Mouse (Mus musculus): ENCODE measurements at regions not wholly inside any gene's neighbourhood (a gene's known extent, or its start where the extent isn't known, plus 50 kb on each side); places are given as distances from the start of the nearest gene placed in this dataset.
"Not testable (repeated sequence)": the region's sequence is repeated elsewhere in the genome, so short reads cannot be mapped to it uniquely, and the experiment has no call there.

DNA sequence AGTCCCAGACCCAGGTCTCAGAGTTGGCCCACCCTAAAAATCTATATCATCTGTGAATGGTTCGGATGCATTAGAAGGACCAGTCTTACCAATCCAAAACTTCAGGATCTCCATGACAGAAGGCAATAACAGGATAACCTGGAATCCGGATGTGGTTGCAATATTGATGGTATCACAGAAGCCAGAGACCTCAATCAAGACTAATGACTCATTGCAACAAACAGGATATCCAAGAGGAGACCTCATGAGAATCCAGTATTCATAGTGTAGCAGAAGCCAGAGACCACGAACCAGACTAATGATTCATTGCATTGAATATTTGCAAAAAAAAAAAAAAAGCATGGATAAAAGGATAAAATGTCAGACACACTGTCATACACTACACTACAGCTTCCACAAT lies 212.7 kb upstream of the Atp10a start:
- Histone ChIP-seq H3K4me1 (ENCODE audit: insufficient read depth, low read length) (no peaks in the 10 kb centered on the region), H3K36me3 (ENCODE audit: insufficient read depth, low read length) (no peaks in the 10 kb centered on the region), H3K9me3 (ENCODE audit: low read length) (no peaks in the 10 kb centered on the region), H3K4me3 (ENCODE audit: low read length) (no peak overlapping the region), H3K9ac (replicated peaks; ENCODE audit: low read length) (no peak overlapping the region), H3K27me3 (ENCODE audit: insufficient read depth, low read length) (no peaks in the 10 kb centered on the region), H3K4me2 (ENCODE audit: low read depth, low read length) (no peak overlapping the region), H3K27ac (no peak overlapping the region)
- TF ChIP-seq CTCF (IDR thresholded peaks at IDR 0.05; ENCODE audit: low read depth) = no peak
- DNase-seq (ENCODE audit: low spot score) = no peak
- WGBS = 93% methylated on average over 3 of the region's 3 CpGs
- ATAC-seq = no peak

DNA sequence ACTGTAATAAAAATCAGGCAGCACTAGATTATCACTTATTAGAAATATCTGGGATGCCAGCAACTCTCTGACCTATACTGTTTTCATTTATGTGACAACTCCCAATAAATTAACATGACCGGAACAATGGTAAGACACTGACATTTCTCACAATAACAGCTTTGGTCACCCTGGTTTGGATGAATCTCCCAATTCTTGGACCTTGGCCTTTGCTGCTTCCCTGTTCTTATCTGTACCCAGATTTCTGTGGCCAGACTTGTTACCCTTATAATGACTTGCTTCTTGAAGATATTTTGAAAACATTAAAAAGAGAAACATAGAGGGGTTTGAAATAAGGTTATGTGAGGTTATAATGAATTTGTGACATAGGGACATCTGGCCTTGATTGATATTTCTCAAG lies 210.2 kb upstream of the Atp10a start:
- ATAC-seq (no peak), DNase-seq (ENCODE audit: low spot score) (no peak)
- Histone ChIP-seq H3K4me1 (ENCODE audit: insufficient read depth, low read length) (no peaks in the 10 kb centered on the region), H3K9ac (replicated peaks; ENCODE audit: low read length) (no peak overlapping the region), H3K27ac (no peak overlapping the region), H3K9me3 (ENCODE audit: low read length) (no peaks in the 10 kb centered on the region), H3K4me2 (ENCODE audit: low read depth, low read length) (no peak overlapping the region), H3K27me3 (ENCODE audit: insufficient read depth, low read length) (no peaks in the 10 kb centered on the region), H3K36me3 (ENCODE audit: insufficient read depth, low read length) (no peaks in the 10 kb centered on the region), H3K4me3 (ENCODE audit: low read length) (no peak overlapping the region)
- WGBS = 94% methylated on average over 1 of the region's 1 CpGs
- TF ChIP-seq CTCF (IDR thresholded peaks at IDR 0.05; ENCODE audit: low read depth) = no peak

- H3K4me1 ChIP-seq (ENCODE audit: insufficient read depth, low read length) = no peaks in the 10 kb centered on the region
- no peaks in the 10 kb centered on the region for H3K36me3 ChIP-seq (ENCODE audit: insufficient read depth, low read length)
- no peak overlapping the region for H3K4me2 ChIP-seq (ENCODE audit: low read depth, low read length)
- H3K27me3 ChIP-seq (ENCODE audit: insufficient read depth, low read length) = no peaks in the 10 kb centered on the region
- H3K4me3 ChIP-seq (ENCODE audit: low read length) = no peak overlapping the region
- ATAC-seq (no peak), DNase-seq (ENCODE audit: low spot score) (no peak)
- H3K9ac ChIP-seq (replicated peaks; ENCODE audit: low read length) = no peak overlapping the region
- no peak overlapping the region for H3K27ac ChIP-seq
- no peaks in the 10 kb centered on the region for H3K9me3 ChIP-seq (ENCODE audit: low read length)
- no peak for TF ChIP-seq CTCF (IDR thresholded peaks at IDR 0.05; ENCODE audit: low read depth)
Observed at GRCm38 (mm10) chr7:58446261-58446660, 209.7 kb upstream of the Atp10a start.

- no peak overlapping the region for H3K4me2 ChIP-seq (ENCODE audit: low read depth, low read length)
- no peak for TF ChIP-seq CTCF (IDR thresholded peaks at IDR 0.05; ENCODE audit: low read depth)
- DNase-seq (ENCODE audit: low spot score) (no peak), ATAC-seq (no peak)
- H3K36me3 ChIP-seq (ENCODE audit: insufficient read depth, low read length) = no peaks in the 10 kb centered on the region
- no peak overlapping the region for H3K27ac ChIP-seq
- 72% methylated on average over 3 of the region's 3 CpGs for WGBS
- H3K4me3 ChIP-seq (ENCODE audit: low read length) = no peak overlapping the region
- H3K27me3 ChIP-seq (ENCODE audit: insufficient read depth, low read length) = no peaks in the 10 kb centered on the region
- no peaks in the 10 kb centered on the region for H3K4me1 ChIP-seq (ENCODE audit: insufficient read depth, low read length)
- H3K9ac ChIP-seq (replicated peaks; ENCODE audit: low read length) = no peak overlapping the region
- H3K9me3 ChIP-seq (ENCODE audit: low read length) = no peaks in the 10 kb centered on the region; the same call in 1 of the 2 replicates
Observed at GRCm38 (mm10) chr7:58448727-58449126, 207.2 kb upstream of the Atp10a start.

DNA sequence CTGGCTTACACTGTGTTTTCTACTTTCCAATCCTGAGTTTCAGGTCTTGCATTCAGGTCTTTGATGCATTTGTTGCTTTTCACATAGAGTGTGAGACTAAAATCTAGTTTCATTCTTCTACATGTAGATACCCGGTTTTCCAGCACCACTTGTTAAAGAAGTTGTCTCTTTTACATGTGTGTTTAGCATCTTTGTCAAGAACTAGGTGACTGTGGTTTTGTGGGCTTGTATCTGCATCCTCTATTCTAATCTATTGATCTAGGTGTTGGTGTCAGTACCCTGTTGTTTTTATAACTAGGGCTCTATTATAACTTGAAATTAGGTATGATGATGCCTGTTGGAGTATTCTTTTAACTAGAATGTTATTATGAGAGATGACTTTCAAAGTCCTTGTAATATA lies 204.0 kb upstream of the Atp10a start:
- DNase-seq (ENCODE audit: low spot score) = no peak
- 75% methylated on average over 1 of the region's 1 CpGs for WGBS
- TF ChIP-seq CTCF (IDR thresholded peaks at IDR 0.05; ENCODE audit: low read depth) = no peak

DNA sequence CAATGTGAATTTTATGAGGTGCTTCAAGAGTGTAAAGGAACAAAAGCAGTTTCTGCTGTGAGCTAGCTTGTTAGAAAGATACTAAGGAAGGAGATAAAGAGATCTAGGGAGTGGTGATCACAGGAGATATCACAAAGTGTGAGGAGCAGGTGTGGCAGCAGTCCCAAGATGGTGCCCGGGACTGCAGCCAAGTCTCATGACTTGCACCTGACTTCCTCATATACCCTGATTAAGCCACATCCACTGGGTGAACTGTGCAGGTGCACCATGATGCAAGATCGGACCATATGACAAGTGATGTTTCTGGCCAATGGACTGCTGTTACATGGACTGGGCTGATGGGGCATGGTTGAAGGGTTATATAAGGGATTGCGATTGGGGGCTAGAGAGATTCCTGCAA lies 197.8 kb upstream of the Atp10a start:
- DNase-seq (ENCODE audit: low spot score); H3K4me3 ChIP-seq (ENCODE audit: low read length); H3K36me3 ChIP-seq (ENCODE audit: insufficient read depth, low read length); ATAC-seq; H3K4me2 ChIP-seq (ENCODE audit: low read depth, low read length); H3K9ac ChIP-seq (replicated peaks; ENCODE audit: low read length); H3K27me3 ChIP-seq (ENCODE audit: insufficient read depth, low read length); H3K4me1 ChIP-seq (ENCODE audit: insufficient read depth, low read length); H3K9me3 ChIP-seq (ENCODE audit: low read length); H3K27ac ChIP-seq: not testable (repeated sequence)
- 91% methylated on average over 3 of the region's 3 CpGs for WGBS

More for the DNA sequence above, 204.0 kb upstream of the Atp10a start:
- no peak for ATAC-seq
- Histone ChIP-seq H3K9ac (replicated peaks; ENCODE audit: low read length) (no peak overlapping the region), H3K4me1 (ENCODE audit: insufficient read depth, low read length) (no peaks in the 10 kb centered on the region), H3K36me3 (ENCODE audit: insufficient read depth, low read length) (no peaks in the 10 kb centered on the region), H3K4me3 (ENCODE audit: low read length) (no peak overlapping the region), H3K27me3 (ENCODE audit: insufficient read depth, low read length) (no peaks in the 10 kb centered on the region), H3K4me2 (ENCODE audit: low read depth, low read length) (no peak overlapping the region), H3K9me3 (ENCODE audit: low read length) (no peaks in the 10 kb centered on the region; the same call in 1 of the 2 replicates), H3K27ac (no peak overlapping the region)

DNA sequence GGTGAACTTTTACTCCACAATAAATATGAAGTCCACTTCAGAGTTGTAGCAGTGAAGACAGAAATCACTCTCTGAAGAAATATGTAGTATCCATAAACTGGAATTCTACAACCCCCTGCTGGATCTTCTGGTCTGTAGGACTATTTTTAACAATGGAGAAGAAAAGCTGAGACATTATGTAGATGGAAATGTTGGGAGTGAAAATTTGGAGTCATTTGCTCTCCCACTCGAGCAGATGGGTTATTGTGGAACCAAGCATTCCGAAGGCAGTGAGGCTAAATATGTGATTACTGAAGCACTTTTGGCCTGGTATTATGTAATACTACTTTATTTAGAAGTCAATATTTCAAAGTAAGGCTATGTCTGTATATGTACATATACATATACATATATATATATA lies 195.0 kb upstream of the Atp10a start:
- Histone ChIP-seq H3K9me3 (ENCODE audit: low read length) (no peaks in the 10 kb centered on the region), H3K4me3 (ENCODE audit: low read length) (no peak overlapping the region), H3K36me3 (ENCODE audit: insufficient read depth, low read length) (no peaks in the 10 kb centered on the region), H3K27me3 (ENCODE audit: insufficient read depth, low read length) (no peaks in the 10 kb centered on the region), H3K27ac (no peak overlapping the region), H3K9ac (replicated peaks; ENCODE audit: low read length) (no peak overlapping the region), H3K4me2 (ENCODE audit: low read depth, low read length) (no peak overlapping the region), H3K4me1 (ENCODE audit: insufficient read depth, low read length) (no peaks in the 10 kb centered on the region)
- TF ChIP-seq CTCF (IDR thresholded peaks at IDR 0.05; ENCODE audit: low read depth) = no peak
- DNase-seq (ENCODE audit: low spot score) = no peak
- WGBS = 90% methylated on average over 2 of the region's 2 CpGs
- no peak for ATAC-seq
